Mouse (Mus musculus) mesoderm, embryonic 11.5 days (tissue): ENCODE results near the gene Zfp985.
"Not testable (repeated sequence)": the region's sequence is repeated elsewhere in the genome, so short reads cannot be mapped to it uniquely, and the experiment has no call there.

Experiments
- DNase-seq: peaks from one replicate; pipeline ENCODE4 v3.0.0-alpha.2; 2012; ENCODE audit warnings: low read depth, low spot score

The Zfp985 gene

DNA sequence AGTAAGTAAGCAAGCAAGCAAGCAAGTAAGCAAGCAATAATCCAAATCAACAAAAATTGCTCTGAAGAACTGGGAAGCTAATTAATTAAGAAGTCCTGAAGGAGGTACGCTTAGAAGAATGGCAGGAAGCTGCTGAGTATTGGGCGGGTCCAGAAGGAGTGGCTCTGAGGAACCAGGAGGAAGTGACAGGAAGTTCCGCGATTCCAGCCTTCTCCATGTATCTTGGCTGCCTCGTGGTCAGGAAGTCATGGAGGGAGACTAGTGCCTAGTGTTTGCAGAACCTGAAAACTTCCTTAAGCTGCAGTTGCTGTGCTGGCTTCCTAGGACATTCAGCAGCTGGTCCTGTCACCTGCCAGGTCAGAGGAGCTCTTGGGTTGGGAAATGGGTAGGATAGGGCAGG, at the start of gene Zfp985:
TSS of gene Zfp985 (plus strand) at position 207 of the 400 bp plus-strand sequence.
- DNase-seq = not testable (repeated sequence)

DNA sequence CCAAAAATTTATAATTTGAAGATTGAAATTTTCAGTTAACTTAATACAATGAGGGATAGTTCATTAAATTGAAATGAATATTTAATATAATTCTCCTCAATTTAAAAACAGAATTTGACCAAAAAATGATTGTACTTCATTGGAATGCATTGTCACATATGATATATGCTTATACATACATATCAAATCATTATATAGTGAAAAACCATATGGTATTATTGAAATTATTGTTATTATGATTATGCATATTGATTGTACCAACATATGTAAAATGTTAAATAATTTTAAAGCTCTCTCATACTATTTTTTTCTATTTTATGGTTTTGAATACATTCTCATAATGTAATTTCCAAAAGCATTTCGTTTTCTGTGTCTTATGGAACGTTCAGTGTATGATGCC, 43.9 kb upstream of the Zfp985 start:
- DNase-seq = no peak

DNA sequence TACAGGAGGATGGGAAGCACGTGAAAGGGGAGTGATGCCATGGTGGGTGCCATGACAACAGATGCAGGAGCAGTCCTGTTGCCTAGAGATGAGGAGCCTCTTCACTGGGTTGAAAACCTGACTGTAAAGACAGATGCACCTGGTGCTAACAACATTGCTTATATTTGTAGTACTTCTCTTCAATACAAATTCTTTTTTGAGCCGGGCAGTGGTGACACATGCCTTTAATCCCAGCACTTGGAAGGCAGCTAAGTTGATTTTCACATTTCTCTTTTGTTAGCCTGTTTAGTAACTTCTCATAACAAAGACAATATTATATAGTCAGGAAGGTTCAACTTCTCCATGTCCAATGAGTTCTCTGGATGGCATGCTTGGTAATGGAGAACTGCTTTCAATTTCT, 34.1 kb upstream of the Zfp985 start:
- no peak for DNase-seq

GRCm38 (mm10) chr4:147520100-147520499, 33.0 kb upstream of the Zfp985 start:
- no peak for DNase-seq

DNA sequence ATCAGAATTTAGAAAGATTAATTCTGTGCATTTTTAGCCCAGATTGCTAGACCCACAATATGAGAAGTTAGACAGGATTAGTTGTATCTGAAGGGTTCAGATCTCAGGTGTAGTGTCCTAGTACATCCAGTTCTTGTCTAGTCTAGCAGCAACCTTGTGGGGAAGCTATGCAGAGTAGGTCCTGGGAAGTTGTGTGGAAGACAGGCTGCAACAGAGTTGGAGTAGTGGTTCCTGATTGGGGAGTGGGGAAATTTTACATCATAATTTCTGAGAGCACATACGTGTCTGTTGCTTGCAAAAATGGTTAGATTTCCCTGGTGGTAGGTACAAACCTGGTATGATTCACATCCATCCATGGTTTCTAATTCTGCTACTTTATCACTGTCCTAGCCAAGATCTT, 28.0 kb upstream of the Zfp985 start:
- DNase-seq = no peak

GRCm38 (mm10) chr4:147530366-147530765, 22.7 kb upstream of the Zfp985 start:
- no peak for DNase-seq

- DNase-seq = not testable (repeated sequence)
These were observed 17.2 kb upstream of the Zfp985 start for GRCm38 (mm10) chr4:147535916-147536315.

DNA sequence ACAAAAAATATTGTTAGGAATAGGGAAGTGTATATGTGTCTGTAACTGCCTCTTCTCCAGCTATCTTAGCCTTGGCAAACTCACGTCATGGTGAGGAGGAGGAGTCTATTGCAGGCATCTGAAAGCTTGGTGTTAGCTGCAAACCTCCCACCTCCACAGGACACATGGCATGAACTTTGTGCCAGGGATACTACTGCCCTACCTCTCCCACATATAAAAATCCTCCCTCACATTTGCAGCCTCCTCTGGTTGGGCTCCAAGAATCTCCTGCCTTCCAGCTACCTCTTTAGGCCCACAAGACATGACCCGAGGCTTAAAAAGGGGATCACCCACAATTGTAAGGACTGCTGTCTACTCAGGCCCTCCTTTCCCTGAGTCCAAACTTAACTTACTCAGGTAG, 15.4 kb upstream of the Zfp985 start:
- DNase-seq = no peak

DNA sequence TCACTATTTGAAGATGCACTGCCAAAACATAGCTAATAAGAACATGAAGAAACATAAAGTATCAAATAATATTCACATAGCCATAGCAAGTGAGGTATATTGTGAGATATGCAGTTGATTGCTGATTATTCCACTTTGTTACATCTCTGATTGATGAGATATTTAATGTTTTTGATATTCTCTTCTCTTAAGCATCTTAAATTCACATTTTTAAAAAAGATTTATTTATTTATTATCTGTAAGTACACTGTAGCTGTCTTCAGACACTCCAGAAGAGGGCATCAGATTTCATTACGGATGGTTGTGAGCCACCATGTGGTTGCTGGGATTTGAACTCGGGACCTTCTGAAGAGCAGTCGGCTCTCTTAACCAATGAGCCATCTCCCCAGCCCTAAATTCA, 13.2 kb upstream of the Zfp985 start, which contains the start of gene Gm16503:
TSS of gene Gm16503 (plus strand) at position 301 of the 400 bp plus-strand sequence.
- DNase-seq = not testable (repeated sequence)

- DNase-seq = no peak
These were observed 12.0 kb upstream of the Zfp985 start for GRCm38 (mm10) chr4:147541105-147541504.

DNA sequence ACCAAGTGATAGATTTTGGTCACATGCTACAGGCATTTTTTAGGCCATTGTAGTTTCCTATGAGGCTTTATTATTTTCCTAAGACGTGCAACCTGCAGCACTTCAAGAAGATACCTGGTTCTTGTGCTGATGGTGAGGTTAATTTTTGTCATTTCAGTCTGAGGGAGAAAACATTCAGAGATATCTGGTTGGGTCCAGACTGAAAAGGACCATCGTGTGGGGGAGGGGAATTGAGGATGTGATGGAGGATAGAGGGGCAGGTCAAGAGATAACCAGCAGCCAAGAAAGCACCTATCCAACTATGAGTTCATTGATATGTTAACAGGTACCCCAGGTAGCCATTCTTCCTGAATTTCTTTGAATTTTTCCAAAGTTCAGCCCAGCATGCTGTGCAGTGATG, 1.3 kb downstream of the Zfp985 start:
- not testable (repeated sequence) for DNase-seq

- not testable (repeated sequence) for DNase-seq
These were observed 3.8 kb downstream of the Zfp985 start for GRCm38 (mm10) chr4:147556921-147557320.

DNA sequence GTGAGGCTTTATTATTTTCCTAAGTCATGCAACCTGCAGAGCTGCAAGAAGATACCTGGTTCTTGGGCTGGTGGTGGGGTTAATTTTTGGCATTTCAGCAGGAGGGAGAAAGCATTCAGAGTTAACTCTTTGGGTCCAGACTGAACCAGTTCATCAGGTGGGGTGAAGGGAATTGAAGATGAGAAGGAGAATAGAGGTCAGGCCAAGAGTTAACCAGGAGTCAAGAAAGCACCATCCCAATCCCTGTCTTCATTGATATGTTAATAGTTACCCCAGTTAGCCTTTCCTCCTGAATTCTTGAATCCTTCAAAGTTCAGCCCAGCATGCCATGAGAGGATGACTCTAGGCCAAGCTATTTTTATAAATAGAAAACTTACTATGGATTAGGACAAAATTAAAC, 4.9 kb downstream of the Zfp985 start:
- DNase-seq = not testable (repeated sequence)

- not testable (repeated sequence) for DNase-seq
These were observed 6.0 kb downstream of the Zfp985 start for GRCm38 (mm10) chr4:147559096-147559495.

GRCm38 (mm10) chr4:147565426-147566220, 12.5 kb downstream of the Zfp985 start:
- DNase-seq = no peak

GRCm38 (mm10) chr4:147571156-147571555, 18.1 kb downstream of the Zfp985 start:
- not testable (repeated sequence) for DNase-seq

DNA sequence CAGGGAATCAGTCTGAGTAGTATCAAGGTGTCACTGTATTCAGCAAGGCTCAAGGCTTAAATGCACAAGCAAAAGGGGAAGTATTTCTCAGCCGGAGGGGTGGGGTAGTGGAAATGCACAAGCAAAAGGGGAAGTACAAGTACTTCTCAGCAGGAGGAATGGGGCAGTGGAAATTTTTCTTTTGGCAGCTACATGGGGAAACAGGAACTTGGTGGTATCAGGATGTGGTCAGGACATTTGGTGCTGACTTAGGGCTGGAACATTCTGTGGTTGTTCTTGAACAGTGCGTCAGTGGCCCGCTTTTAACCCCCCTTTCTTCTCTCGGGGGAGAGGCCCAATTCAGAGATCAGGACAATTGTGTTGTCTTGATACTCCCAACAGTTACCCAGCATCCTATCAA, 26.3 kb downstream of the Zfp985 start:
- DNase-seq = not testable (repeated sequence)

GRCm38 (mm10) chr4:147586511-147587473, 33.7 kb downstream of the Zfp985 start:
- no peak for DNase-seq

- DNase-seq = not testable (repeated sequence)
These were observed 41.6 kb downstream of the Zfp985 start for GRCm38 (mm10) chr4:147594630-147595029.

DNA sequence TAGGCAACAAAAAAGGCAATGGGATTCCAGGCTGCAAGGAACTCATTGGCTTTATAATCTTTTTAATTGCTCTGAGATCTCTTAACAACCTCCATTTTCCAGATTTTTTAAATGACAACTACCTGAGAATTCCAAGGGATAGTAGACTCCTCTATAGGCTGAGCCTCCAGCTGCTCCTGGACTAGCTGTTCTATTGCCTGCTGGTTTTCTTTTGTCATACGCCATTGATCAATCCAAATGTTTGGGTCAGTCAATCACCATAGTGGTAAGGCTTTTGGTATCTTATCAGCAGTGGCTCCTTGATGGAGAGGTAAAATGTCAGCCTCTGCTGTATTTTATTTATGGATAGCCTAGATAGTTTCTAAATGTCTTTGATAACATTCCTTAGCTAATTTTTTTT, 44.6 kb downstream of the Zfp985 start:
- DNase-seq = no peak

DNA sequence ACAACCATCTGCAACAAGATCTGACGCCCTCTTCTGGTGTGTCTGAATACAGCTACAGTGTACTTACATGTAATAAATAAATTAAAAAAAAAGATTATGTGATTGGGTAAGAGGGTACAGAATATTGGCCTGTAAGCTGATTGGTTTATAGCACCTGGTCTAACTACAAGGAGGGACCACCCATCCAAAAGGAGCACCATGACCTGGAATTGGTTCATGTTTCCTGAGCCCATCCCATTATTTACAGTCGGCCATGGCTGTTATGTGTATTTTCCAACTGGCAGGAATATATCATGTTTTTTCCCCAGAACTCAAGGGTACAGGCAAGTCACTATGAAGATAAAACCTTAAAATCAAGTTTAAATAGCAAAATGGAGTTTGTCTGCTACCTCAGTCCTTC, 45.8 kb downstream of the Zfp985 start:
- no peak for DNase-seq

DNA sequence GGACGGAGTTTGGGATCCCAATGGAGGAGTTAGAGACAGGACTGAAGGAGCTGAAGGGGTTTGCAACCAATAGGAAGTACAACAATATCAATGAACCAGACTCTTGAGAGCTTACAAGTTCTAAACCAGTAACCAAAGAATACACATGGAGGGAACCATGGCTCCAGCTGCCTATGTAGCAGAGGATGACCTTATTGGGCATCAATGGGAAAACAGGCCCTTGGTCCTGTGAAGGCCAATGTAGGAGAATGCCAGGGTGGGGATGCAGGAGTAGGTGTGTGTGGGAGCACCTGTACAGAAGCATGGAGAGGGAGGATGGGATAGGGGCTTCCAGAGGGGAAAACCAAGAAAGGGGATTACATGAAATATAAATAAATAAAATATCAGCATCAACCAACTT, 48.8 kb downstream of the Zfp985 start:
- no peak for DNase-seq
